ENCODE assay signal across 20 mouse cellular contexts in the genomic region with DNA sequence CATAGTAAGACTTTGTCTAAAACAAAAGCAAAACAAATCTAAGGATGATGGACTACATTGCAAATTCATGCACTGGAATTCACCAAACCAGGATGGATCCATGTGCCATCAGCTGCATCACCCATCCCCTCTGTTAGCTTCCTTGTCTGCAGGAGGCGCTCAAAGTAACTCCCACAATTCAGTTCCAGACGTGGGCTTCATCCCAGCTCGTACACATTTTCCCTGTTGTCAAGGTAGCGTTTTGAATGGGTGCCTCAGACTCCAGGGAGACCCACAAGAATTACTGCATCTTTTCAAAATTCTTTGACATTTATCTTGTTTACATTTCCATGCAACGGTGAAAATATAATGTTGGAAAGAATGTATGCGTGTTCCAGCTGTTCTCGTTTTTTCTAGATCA. TPM values are rescaled to one million over a fixed set of nuclear protein-coding genes. Genes with fewer than 3 reads are reported as not detected.
DNase-seq lines count a peak whose midpoint lies in the region; ATAC-seq and TF ChIP-seq lines count a peak whose summit lies in the region.
"Had no signal": no experiment of that assay in that cellular context is flagged by ENCODE, and none has a peak within 500 bp of the region (broad histone marks: within the 10 kb centered on the region; RNA-seq: fewer than 3 reads in every experiment).

No protein-coding gene starts in this region.

- peak overlapping the region; percentile 80 for H3K27ac ChIP-seq in gastrocnemius, adult 2 months
- no peak overlapping the region for H3K27ac ChIP-seq in hindbrain, postnatal 0 days
- H3K27ac ChIP-seq in hindbrain, embryonic 10.5 days, result no peak overlapping the region
- H3K27ac ChIP-seq in brown adipose tissue, adult 24 weeks (replicated peaks; ENCODE audit: low read depth, low read length), result peak overlapping the region; percentile 99
- H3K27ac ChIP-seq: embryonic facial prominence, embryonic 13.5 days; intestine, embryonic 15.5 days had no signal

- H3K36me3 ChIP-seq in hindbrain, postnatal 0 days (ENCODE audit: insufficient read depth, low read length), result no peaks in the 10 kb centered on the region
- no peaks in the 10 kb centered on the region for H3K36me3 ChIP-seq in hindbrain, embryonic 10.5 days
- H3K36me3 ChIP-seq: embryonic facial prominence, embryonic 13.5 days; heart, embryonic 12.5 days; intestine, embryonic 15.5 days had no signal

- no peak for TF ChIP-seq CTCF in gastrocnemius, adult 2 months (IDR thresholded peaks at IDR 0.05)
- TF ChIP-seq CTCF in hindbrain, postnatal 0 days (IDR thresholded peaks at IDR 0.05; ENCODE audit: low read depth), result peak; percentile 14; the same call in 1 of the 2 replicates

- no peaks in the 10 kb centered on the region for H3K27me3 ChIP-seq in hindbrain, postnatal 0 days (ENCODE audit: insufficient read depth, low read length)
- H3K27me3 ChIP-seq in hindbrain, embryonic 10.5 days (ENCODE audit: insufficient read depth, poor library complexity, severe bottlenecking), result no peaks in the 10 kb centered on the region
- H3K27me3 ChIP-seq: CH12.LX; embryonic facial prominence, embryonic 13.5 days; heart, embryonic 12.5 days; hindbrain, embryonic 13.5 days; intestine, embryonic 15.5 days had no signal

- H3K4me1 ChIP-seq in hindbrain, postnatal 0 days (ENCODE audit: insufficient read depth, low read length), result peaks cover 10% of the 10 kb centered on the region; the same call in 1 of the 2 replicates
- peaks cover 8% of the 10 kb centered on the region; the same call in 1 of the 2 replicates for H3K4me1 ChIP-seq in hindbrain, embryonic 10.5 days (replicated peaks)
- peaks cover 20% of the 10 kb centered on the region for H3K4me1 ChIP-seq in brown adipose tissue, adult 24 weeks (ENCODE audit: control insufficient read depth, insufficient read depth, insufficient read length, low read length)
- H3K4me1 ChIP-seq: embryonic facial prominence, embryonic 13.5 days; intestine, embryonic 15.5 days had no signal

- H3K9me3 ChIP-seq in hindbrain, postnatal 0 days (ENCODE audit: low read length), result no peaks in the 10 kb centered on the region
- no peaks in the 10 kb centered on the region for H3K9me3 ChIP-seq in hindbrain, embryonic 10.5 days
- H3K9me3 ChIP-seq: embryonic facial prominence, embryonic 13.5 days; heart, embryonic 12.5 days; hindbrain, embryonic 13.5 days; intestine, embryonic 15.5 days had no signal

- ATAC-seq in hindbrain, postnatal 0 days, result no peak
- ATAC-seq: forebrain, embryonic 14.5 days; intestine, embryonic 15.5 days had no signal

- no peak overlapping the region for H3K4me3 ChIP-seq in gastrocnemius, adult 2 months
- no peak overlapping the region for H3K4me3 ChIP-seq in hindbrain, postnatal 0 days (ENCODE audit: low read length)
- H3K4me3 ChIP-seq in hindbrain, embryonic 10.5 days, result no peak overlapping the region
- H3K4me3 ChIP-seq in brown adipose tissue, adult 24 weeks (ENCODE audit: insufficient read depth, low read depth, low read length), result no peak overlapping the region
- H3K4me3 ChIP-seq: embryonic facial prominence, embryonic 13.5 days; heart, embryonic 12.5 days; hindbrain, embryonic 13.5 days; intestine, embryonic 15.5 days had no signal

- 58% methylated on average over 7 of the region's 7 CpGs for WGBS in hindbrain, postnatal 0 days
- WGBS in hindbrain, embryonic 10.5 days, result 80% methylated on average over 7 of the region's 7 CpGs

- DNase-seq in gastrocnemius, adult 2 months, result no peak
- DNase-seq in gastrocnemius, postnatal 10 days, result no peak
- DNase-seq in hindbrain, postnatal 0 days (ENCODE audit: low spot score), result no peak
- DNase-seq in hindbrain, embryonic 10.5 days (ENCODE audit: low spot score), result no peak
- DNase-seq in NIH3T3 (ENCODE audit: low read depth), result peak; percentile 17
- DNase-seq: adrenal gland, adult 2 months; adrenal gland, postnatal 25 days; cerebellum, adult 11 months; cerebellum, adult 9-10 months; cerebellum, postnatal 25 days; gastrocnemius, postnatal 25 days; heart, postnatal 4 days; kidney, adult 18-20 months had no signal

- intact Hi-C loops in gastrocnemius, adult 2 months (cut with DNase I), result no loop called here

- H3K4me2 ChIP-seq in hindbrain, postnatal 0 days (ENCODE audit: low read depth, low read length), result no peak overlapping the region
- H3K4me2 ChIP-seq: embryonic facial prominence, embryonic 13.5 days; heart, embryonic 12.5 days; hindbrain, embryonic 13.5 days; intestine, embryonic 15.5 days had no signal

- H3K9ac ChIP-seq in hindbrain, postnatal 0 days (replicated peaks; ENCODE audit: low read length), result no peak overlapping the region
- H3K9ac ChIP-seq: embryonic facial prominence, embryonic 13.5 days; heart, embryonic 12.5 days; hindbrain, embryonic 13.5 days; intestine, embryonic 15.5 days had no signal

RNA-seq across cellular contexts. Expression of a gene that starts 23.5 kb away (rescaled TPM):
- total RNA-seq in gastrocnemius, adult 2 months (2021), result 1 to 10 TPM; 5.5 to 8.3 TPM
- 1 to 10 TPM; 5.8 to 7.2 TPM for total RNA-seq in gastrocnemius, postnatal 10 days (2021)
- 159 and 174 TPM in 2 replicates for total RNA-seq in hindbrain, postnatal 0 days (2014; rRNA removed)
- polyA plus RNA-seq in hindbrain, postnatal 0 days (2015; fragmentation: Nextera tagmentation; extraction: Ambion mirVana), result 26.1 and 29.0 TPM in 2 replicates
- polyA plus RNA-seq in hindbrain, embryonic 10.5 days (2016; fragmentation: Nextera tagmentation; extraction: Ambion mirVana), result 10.6 and 16.5 TPM in 2 replicates
- polyA plus RNA-seq in brown adipose tissue, adult 24 weeks (2012; ENCODE audit: insufficient read depth, insufficient read length, missing spikeins), result 2.3 and 3.3 TPM in 2 replicates

Comparison
In these comparisons a context has a peak if more than half of its experiments do, and no peak if none do; other contexts are left out.
1. H3K27ac ChIP-seq: peak in gastrocnemius, adult 2 months (single experiment) and brown adipose tissue, adult 24 weeks (single experiment); none in hindbrain, postnatal 0 days (single experiment) and hindbrain, embryonic 10.5 days (single experiment).
2. RNA of a gene that starts 23.5 kb away (total RNA-seq): 159 to 174 TPM in hindbrain, postnatal 0 days; 5.5 to 8.3 TPM in gastrocnemius, adult 2 months and 5.8 to 7.2 TPM in gastrocnemius, postnatal 10 days; every median in the first group is over 10 times any median in the second.